Mouse (Mus musculus): ENCODE measurements at regions not wholly inside any gene's neighbourhood (a gene's known extent, or its start where the extent isn't known, plus 50 kb on each side); places are given as distances from the start of the nearest gene placed in this dataset.

DNA sequence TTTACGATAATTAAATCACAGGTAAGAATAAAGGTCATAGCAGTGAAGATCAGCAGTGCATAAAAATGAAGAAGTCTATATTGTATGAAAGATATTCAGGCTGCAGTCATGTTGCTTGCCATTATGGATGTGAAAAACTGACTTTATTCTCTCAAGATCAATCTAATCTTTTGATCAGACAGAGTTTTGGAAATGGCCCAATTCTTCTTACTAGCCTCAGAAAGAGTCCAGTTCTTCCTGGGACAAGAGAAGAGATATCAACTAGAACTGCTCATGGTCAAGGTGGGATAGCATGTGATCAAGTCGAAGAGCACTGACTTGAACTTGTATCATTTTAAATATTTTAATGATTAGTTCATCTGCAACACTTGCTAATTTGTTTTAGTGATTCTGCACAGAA lies 350.1 kb downstream of the Tmem161b start:
- TF ChIP-seq CTCF (IDR thresholded peaks at IDR 0.05; ENCODE audit: low read depth) (no peak), EP300 (IDR thresholded peaks at IDR 0.05; ENCODE audit: low read depth) (no peak)
- Histone ChIP-seq H3K9ac (replicated peaks) (no peak overlapping the region), H3K27ac (ENCODE audit: low read depth) (no peak overlapping the region), H3K9me3 (ENCODE audit: low read length) (no peaks in the 10 kb centered on the region), H3K4me3 (ENCODE audit: low read depth, low read length) (no peak overlapping the region), H3K36me3 (replicated peaks; ENCODE audit: insufficient read depth, low read length) (no peaks in the 10 kb centered on the region), H3K4me2 (ENCODE audit: low read depth, low read length) (no peak overlapping the region), H3K4me1 (ENCODE audit: insufficient read depth) (no peaks in the 10 kb centered on the region), H3K27me3 (ENCODE audit: insufficient read depth, low read length) (no peaks in the 10 kb centered on the region)
- 77% methylated on average over 2 of the region's 2 CpGs for WGBS (ENCODE audit: insufficient replicate concordance)
- DNase-seq (no peak), ATAC-seq (no peak)

- DNase-seq, result no peak
- Histone ChIP-seq H3K27ac (ENCODE audit: low read depth) (no peak overlapping the region), H3K36me3 (replicated peaks; ENCODE audit: insufficient read depth, low read length) (no peaks in the 10 kb centered on the region), H3K9me3 (ENCODE audit: low read length) (no peaks in the 10 kb centered on the region), H3K4me2 (ENCODE audit: low read depth, low read length) (no peak overlapping the region), H3K9ac (replicated peaks) (no peak overlapping the region), H3K4me1 (ENCODE audit: insufficient read depth) (no peaks in the 10 kb centered on the region), H3K4me3 (ENCODE audit: low read depth, low read length) (no peak overlapping the region), H3K27me3 (ENCODE audit: insufficient read depth, low read length) (no peaks in the 10 kb centered on the region)
- no peak for TF ChIP-seq EP300 (IDR thresholded peaks at IDR 0.05; ENCODE audit: low read depth)
- no peak for TF ChIP-seq CTCF (IDR thresholded peaks at IDR 0.05; ENCODE audit: low read depth)
- ATAC-seq, result no peak
Observed at GRCm38 (mm10) chr13:84596585-84597142, 374.6 kb downstream of the Tmem161b start.

- Histone ChIP-seq H3K27ac (ENCODE audit: low read depth) (no peak overlapping the region), H3K9me3 (ENCODE audit: low read length) (no peaks in the 10 kb centered on the region), H3K36me3 (replicated peaks; ENCODE audit: insufficient read depth, low read length) (no peaks in the 10 kb centered on the region), H3K27me3 (ENCODE audit: insufficient read depth, low read length) (no peaks in the 10 kb centered on the region), H3K4me2 (ENCODE audit: low read depth, low read length) (no peak overlapping the region), H3K4me3 (ENCODE audit: low read depth, low read length) (no peak overlapping the region), H3K4me1 (ENCODE audit: insufficient read depth) (no peaks in the 10 kb centered on the region), H3K9ac (replicated peaks) (no peak overlapping the region)
- DNase-seq (no peak), ATAC-seq (no peak)
- WGBS (ENCODE audit: insufficient replicate concordance), result 79% methylated on average over 1 of the region's 1 CpGs
- TF ChIP-seq EP300 (IDR thresholded peaks at IDR 0.05; ENCODE audit: low read depth) (no peak), CTCF (IDR thresholded peaks at IDR 0.05; ENCODE audit: low read depth) (no peak)
Observed at GRCm38 (mm10) chr13:84602612-84603011, 380.5 kb downstream of the Tmem161b start.

DNA sequence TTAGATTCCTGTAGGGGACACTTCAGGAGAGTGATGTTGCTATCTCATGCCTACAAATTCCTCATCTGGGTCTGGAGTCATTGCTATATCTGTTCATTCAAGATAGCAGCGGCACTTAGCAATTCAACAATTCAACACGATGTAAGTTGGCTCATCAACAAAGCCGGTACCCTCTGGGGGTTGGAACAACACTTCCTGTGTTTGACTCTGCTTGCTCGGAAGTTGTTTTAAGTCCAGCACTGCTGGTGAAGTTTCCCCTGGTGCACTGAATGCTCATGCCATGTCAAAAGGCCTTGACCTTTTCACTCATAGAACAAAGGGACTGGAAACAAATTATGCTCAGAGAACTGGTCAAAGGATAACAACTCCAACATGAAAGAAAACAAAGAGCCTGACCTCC lies 390.4 kb downstream of the Tmem161b start:
- no peak for DNase-seq
- 19% methylated on average over 4 of the region's 4 CpGs for WGBS (ENCODE audit: insufficient replicate concordance)
- no peak overlapping the region for H3K4me3 ChIP-seq (ENCODE audit: low read depth, low read length)
- H3K27ac ChIP-seq (ENCODE audit: low read depth), result no peak overlapping the region
- H3K4me2 ChIP-seq (ENCODE audit: low read depth, low read length), result no peak overlapping the region
- no peaks in the 10 kb centered on the region for H3K27me3 ChIP-seq (ENCODE audit: insufficient read depth, low read length)
- no peaks in the 10 kb centered on the region for H3K4me1 ChIP-seq (ENCODE audit: insufficient read depth)
- no peak for ATAC-seq
- no peaks in the 10 kb centered on the region for H3K36me3 ChIP-seq (replicated peaks; ENCODE audit: insufficient read depth, low read length)
- no peak overlapping the region for H3K9ac ChIP-seq (replicated peaks)
- TF ChIP-seq CTCF (IDR thresholded peaks at IDR 0.05; ENCODE audit: low read depth), result no peak
- no peak for TF ChIP-seq EP300 (IDR thresholded peaks at IDR 0.05; ENCODE audit: low read depth)
- H3K9me3 ChIP-seq (ENCODE audit: low read length), result no peaks in the 10 kb centered on the region

DNA sequence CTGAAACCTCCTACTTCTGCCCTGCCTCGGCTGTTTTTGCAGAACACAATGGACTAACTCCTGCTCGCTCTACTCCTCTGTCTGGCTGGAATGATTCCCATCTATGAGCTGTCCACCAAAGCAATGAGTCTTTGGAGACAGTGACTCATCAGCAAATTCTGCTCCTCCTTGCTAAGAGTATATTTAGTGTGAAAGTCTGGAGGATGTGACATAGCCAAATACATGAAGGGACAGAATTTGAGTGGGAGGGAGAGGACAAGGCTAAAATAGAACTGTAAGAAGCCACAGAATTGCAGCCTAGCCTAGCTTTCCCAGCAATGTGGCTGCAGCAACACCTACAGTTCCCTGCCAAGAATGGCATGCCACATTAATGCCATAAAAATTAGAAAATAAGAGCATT lies 390.9 kb downstream of the Tmem161b start:
- TF ChIP-seq EP300 (IDR thresholded peaks at IDR 0.05; ENCODE audit: low read depth), result no peak
- no peak for TF ChIP-seq CTCF (IDR thresholded peaks at IDR 0.05; ENCODE audit: low read depth)
- H3K27ac ChIP-seq (ENCODE audit: low read depth), result no peak overlapping the region

GRCm38 (mm10) chr13:84624691-84625090 lies 402.6 kb downstream of the Tmem161b start:
- Histone ChIP-seq H3K27ac (ENCODE audit: low read depth) (no peak overlapping the region), H3K4me1 (ENCODE audit: insufficient read depth) (no peaks in the 10 kb centered on the region), H3K36me3 (replicated peaks; ENCODE audit: insufficient read depth, low read length) (no peaks in the 10 kb centered on the region), H3K9me3 (ENCODE audit: low read length) (no peaks in the 10 kb centered on the region), H3K27me3 (ENCODE audit: insufficient read depth, low read length) (no peaks in the 10 kb centered on the region), H3K4me2 (ENCODE audit: low read depth, low read length) (no peak overlapping the region), H3K4me3 (ENCODE audit: low read depth, low read length) (no peak overlapping the region), H3K9ac (replicated peaks) (no peak overlapping the region)
- no peak for TF ChIP-seq EP300 (IDR thresholded peaks at IDR 0.05; ENCODE audit: low read depth)
- no peak for TF ChIP-seq CTCF (IDR thresholded peaks at IDR 0.05; ENCODE audit: low read depth)
- no peak for ATAC-seq
- no peak for DNase-seq
- 83% methylated on average over 5 of the region's 5 CpGs for WGBS (ENCODE audit: insufficient replicate concordance)

More for the DNA sequence above, 390.9 kb downstream of the Tmem161b start:
- Histone ChIP-seq H3K9me3 (ENCODE audit: low read length) (no peaks in the 10 kb centered on the region), H3K9ac (replicated peaks) (no peak overlapping the region), H3K4me2 (ENCODE audit: low read depth, low read length) (no peak overlapping the region), H3K4me1 (ENCODE audit: insufficient read depth) (no peaks in the 10 kb centered on the region), H3K27me3 (ENCODE audit: insufficient read depth, low read length) (no peaks in the 10 kb centered on the region), H3K4me3 (ENCODE audit: low read depth, low read length) (no peak overlapping the region), H3K36me3 (replicated peaks; ENCODE audit: insufficient read depth, low read length) (no peaks in the 10 kb centered on the region)
- DNase-seq (no peak), ATAC-seq (no peak)
- 33% methylated on average over 2 of the region's 2 CpGs for WGBS (ENCODE audit: insufficient replicate concordance)

GRCm38 (mm10) chr13:84625527-84625926 lies 403.4 kb downstream of the Tmem161b start:
- Histone ChIP-seq H3K4me3 (ENCODE audit: low read depth, low read length) (no peak overlapping the region), H3K27me3 (ENCODE audit: insufficient read depth, low read length) (no peaks in the 10 kb centered on the region), H3K4me1 (ENCODE audit: insufficient read depth) (no peaks in the 10 kb centered on the region), H3K4me2 (ENCODE audit: low read depth, low read length) (no peak overlapping the region), H3K9ac (replicated peaks) (no peak overlapping the region), H3K36me3 (replicated peaks; ENCODE audit: insufficient read depth, low read length) (no peaks in the 10 kb centered on the region), H3K27ac (ENCODE audit: low read depth) (no peak overlapping the region), H3K9me3 (ENCODE audit: low read length) (no peaks in the 10 kb centered on the region)
- WGBS (ENCODE audit: insufficient replicate concordance), result 70% methylated on average over 1 of the region's 1 CpGs
- TF ChIP-seq CTCF (IDR thresholded peaks at IDR 0.05; ENCODE audit: low read depth) (no peak), EP300 (IDR thresholded peaks at IDR 0.05; ENCODE audit: low read depth) (no peak)
- DNase-seq (no peak), ATAC-seq (no peak)

Data from liver, postnatal 0 days (tissue).